Mouse (Mus musculus): ENCODE measurements around the gene Slc35f3.
A peak's percentile ranks its signal among the peaks of the same experiment; 100 is the strongest.

DNA sequence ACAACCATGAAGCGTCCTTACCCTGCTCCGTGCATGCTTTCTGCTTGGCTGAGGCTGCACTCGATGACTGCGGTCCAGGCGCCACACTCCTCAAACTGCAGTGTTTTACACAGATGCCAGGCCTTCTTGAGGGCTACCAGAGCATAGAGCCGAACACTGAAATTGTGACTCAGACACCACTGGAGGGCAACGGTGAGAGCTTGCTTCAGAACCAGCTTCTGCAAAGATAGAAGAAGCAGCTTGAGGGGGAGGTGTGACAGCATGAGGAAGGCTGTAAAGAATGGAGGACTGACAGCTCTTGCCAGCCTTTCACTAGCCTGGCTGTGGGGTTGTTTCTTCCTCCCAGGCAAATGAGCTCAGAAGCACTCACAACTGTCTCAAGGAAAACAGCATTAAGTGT lies 135.5 kb downstream of the Slc35f3 start:
- TF ChIP-seq CTCF (IDR thresholded peaks at IDR 0.05; ENCODE audit: low read depth) (peak; percentile 43; the same call in 1 of the 2 replicates), EP300 (optimal IDR thresholded peaks at IDR 0.05) (no peak)
